Mouse (Mus musculus) kidney, embryonic 14.5 days (tissue): ENCODE measurements around the gene Sac3d1. TPM values are rescaled to one million over a fixed set of nuclear protein-coding genes. Genes with fewer than 3 reads are reported as not detected.
"Not testable (repeated sequence)": the region's sequence is repeated elsewhere in the genome, so short reads cannot be mapped to it uniquely, and the experiment has no call there.

Experiments
- ATAC-seq: fragments of 200-750 bp; cut with Nextera tagmentation; 2 replicates; pipeline ENCODE4 v1.8.0; 2017; ENCODE audit warnings: moderate number of reproducible peaks, mild to moderate bottlenecking, moderate TSS enrichment, moderate library complexity; ENCODE audit not compliant: low FRiP score, low TSS enrichment
- H3K27ac ChIP-seq: fragments of 300-500 bp; sonication (generic); 2 replicates; pipeline ENCODE4 v1.5.1; 2014; ENCODE audit warnings: low read depth, mild to moderate bottlenecking, low read length, moderate library complexity, mixed read lengths
- H3K27me3 ChIP-seq: fragments of 300-500 bp; sonication (generic); 2 replicates; pipeline ENCODE4 v1.6.1; 2014; ENCODE audit warnings: mild to moderate bottlenecking, low read length; ENCODE audit not compliant: control insufficient read depth, insufficient read depth
- H3K36me3 ChIP-seq: fragments of 300-500 bp; sonication (generic); 2 replicates; pipeline ENCODE4 v1.6.1; 2014; ENCODE audit warnings: low read length, mixed read lengths; ENCODE audit not compliant: control insufficient read depth, insufficient read depth
- H3K4me1 ChIP-seq: fragments of 300-500 bp; sonication (generic); 2 replicates; pipeline ENCODE4 v1.6.1; 2014; ENCODE audit warnings: low read length, mixed read lengths; ENCODE audit not compliant: control insufficient read depth, insufficient read depth
- H3K4me2 ChIP-seq: fragments of 300-500 bp; sonication (generic); replicated peaks from 2 replicates; pipeline ENCODE4 v1.6.1; 2014; ENCODE audit warnings: low read depth, mild to moderate bottlenecking, low read length
- H3K4me3 ChIP-seq: fragments of 300-500 bp; sonication (generic); 2 replicates; pipeline ENCODE4 v1.5.1; 2014; ENCODE audit warnings: mild to moderate bottlenecking, low read length
- H3K9ac ChIP-seq: fragments of 300-500 bp; sonication (generic); 2 replicates; pipeline ENCODE4 v1.6.1; 2014; ENCODE audit warnings: low read depth, mild to moderate bottlenecking, low read length, moderate library complexity
- H3K9me3 ChIP-seq: fragments of 300-500 bp; sonication (generic); 2 replicates; pipeline ENCODE4 v1.6.1; 2016; ENCODE audit warnings: low read length; ENCODE audit not compliant: control insufficient read depth
- WGBS: fragments of 180-500 bp; shearing (Covaris S2); extraction: QIAGEN DNeasy Blood & Tissue Kit; methylation state at CpG from one replicate; pipeline ENCODE4 v1.1.7; 2014; 5-methylcytosine and 5-hydroxymethylcytosine counted together
- polyA plus RNA-seq: library from polyadenylated mRNA; unstranded; fragments of >200 nt; fragmentation: Nextera tagmentation; extraction: Ambion mirVana; gene quantifications from 2 replicates; pipeline ENCODE4 v1.2.1, GENCODE M21; 2014

Gene Sac3d1
- polyA plus RNA-seq, 1 experiment from 2014 or later: 56.1 TPM

DNA sequence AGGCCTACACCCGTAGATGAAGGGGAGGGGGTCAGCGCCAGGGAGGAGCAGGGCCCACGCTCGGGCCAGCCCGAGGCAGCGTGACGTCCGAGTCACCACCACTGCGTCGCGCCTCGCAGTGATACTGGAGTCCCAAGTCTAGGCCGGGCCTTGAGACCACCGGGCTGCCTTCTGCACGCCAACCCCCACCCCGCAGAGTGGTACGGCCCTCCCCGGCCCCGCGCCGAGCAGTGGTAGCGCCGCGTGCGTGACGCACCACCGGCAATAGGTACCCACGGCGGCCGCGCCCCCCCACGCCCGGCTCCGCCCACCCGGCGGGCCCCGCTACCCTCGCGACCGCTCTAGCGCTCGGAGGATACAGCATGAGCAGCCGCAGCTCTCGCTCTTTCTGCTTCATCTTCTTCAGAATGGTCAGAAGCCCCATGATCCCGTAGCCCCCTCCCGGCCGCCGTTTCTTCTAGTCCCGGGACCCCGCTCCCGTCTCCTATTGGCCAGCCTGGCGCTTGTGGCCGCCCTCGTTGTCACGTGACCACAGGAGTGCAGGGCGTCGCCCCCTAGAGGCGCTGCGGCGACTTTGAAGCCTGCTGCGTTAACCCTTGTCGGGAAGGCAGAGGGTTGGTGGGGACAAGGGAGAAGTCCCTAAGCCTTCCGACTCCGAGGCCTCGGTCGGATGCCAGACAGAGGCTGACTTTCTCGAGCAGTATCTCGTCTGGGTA lies 22.4 kb upstream of the Sac3d1 start, which contains the start of gene Batf2:
Gene Batf2 (plus strand): TSS at position 306 of the 716 bp plus-strand sequence.
- Histone ChIP-seq H3K27ac (peak within 1 kb of the TSS; percentile 93), H3K4me3 (peak within 1 kb of the TSS; percentile 63), H3K9me3 (no peaks in the 10 kb centered on the region), H3K4me1 (0 out of 2 replicates have a peak, but pooled peaks cover 5% of the 10 kb centered on the region), H3K4me2 (peak within 1 kb of the TSS; percentile 84), H3K9ac (peak within 1 kb of the TSS; percentile 75), H3K27me3 (no peaks in the 10 kb centered on the region), H3K36me3 (peaks cover 4% of the 10 kb centered on the region; the same call in 1 of the 2 replicates)
- ATAC-seq: peak; percentile 95
- under 1% methylated on average over 67 of the region's 68 CpGs for WGBS

DNA sequence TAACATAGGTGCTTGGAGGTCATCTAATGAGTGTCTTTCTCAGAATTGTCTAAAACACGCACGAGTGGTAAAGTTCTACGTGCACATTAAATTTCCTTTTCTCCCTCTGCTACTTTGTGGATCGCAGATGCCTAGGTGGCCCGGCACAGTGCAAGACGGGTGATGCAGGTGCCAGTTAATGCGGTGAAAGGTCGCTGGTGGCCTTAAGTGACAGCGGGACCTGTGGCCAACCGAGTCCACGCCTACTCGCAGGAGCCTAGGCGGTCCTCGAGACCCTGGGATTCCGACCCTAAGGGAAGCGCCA lies 21.9 kb upstream of the Sac3d1 start:
- Histone ChIP-seq H3K9ac (peak overlapping the region; percentile 75), H3K27ac (peak overlapping the region; percentile 93), H3K4me3 (peak overlapping the region; percentile 63), H3K4me2 (peak overlapping the region; percentile 84), H3K36me3 (peaks cover 9% of the 10 kb centered on the region; the same call in 1 of the 2 replicates), H3K27me3 (no peaks in the 10 kb centered on the region), H3K4me1 (0 out of 2 replicates have a peak, but pooled peaks cover 5% of the 10 kb centered on the region), H3K9me3 (no peaks in the 10 kb centered on the region)
- WGBS: 6% methylated on average over 16 of the region's 16 CpGs
- no peak for ATAC-seq

DNA sequence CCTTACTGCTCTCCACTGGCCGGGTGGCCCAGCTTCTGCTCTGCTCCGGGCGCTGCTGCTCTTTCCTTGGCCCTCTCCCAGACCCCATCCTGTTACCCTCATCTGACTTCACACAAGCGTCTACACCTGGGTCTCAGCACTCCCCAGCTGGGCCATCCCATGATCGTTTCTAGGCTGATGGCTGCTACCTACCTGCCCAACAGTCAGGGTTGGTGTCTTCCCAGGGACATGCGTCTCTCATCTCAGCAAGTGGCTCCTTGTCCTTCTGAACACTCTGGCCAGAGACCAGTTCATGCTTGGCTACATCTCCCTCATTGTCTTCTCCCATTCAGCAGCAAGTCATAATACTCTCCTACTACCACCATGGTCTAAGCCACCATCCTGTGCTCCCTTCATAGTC lies 21.3 kb upstream of the Sac3d1 start:
- no peak overlapping the region for H3K4me3 ChIP-seq
- peak overlapping the region; percentile 84 for H3K4me2 ChIP-seq
- no peak overlapping the region for H3K27ac ChIP-seq
- peaks cover 14% of the 10 kb centered on the region for H3K36me3 ChIP-seq
- ATAC-seq: no peak
- peak overlapping the region; percentile 75; the same call in 1 of the 2 replicates for H3K9ac ChIP-seq
- H3K4me1 ChIP-seq: 0 out of 2 replicates have a peak, but pooled peaks cover 5% of the 10 kb centered on the region
- 91% methylated on average over 6 of the region's 6 CpGs for WGBS
- no peaks in the 10 kb centered on the region for H3K9me3 ChIP-seq
- H3K27me3 ChIP-seq: no peaks in the 10 kb centered on the region

DNA sequence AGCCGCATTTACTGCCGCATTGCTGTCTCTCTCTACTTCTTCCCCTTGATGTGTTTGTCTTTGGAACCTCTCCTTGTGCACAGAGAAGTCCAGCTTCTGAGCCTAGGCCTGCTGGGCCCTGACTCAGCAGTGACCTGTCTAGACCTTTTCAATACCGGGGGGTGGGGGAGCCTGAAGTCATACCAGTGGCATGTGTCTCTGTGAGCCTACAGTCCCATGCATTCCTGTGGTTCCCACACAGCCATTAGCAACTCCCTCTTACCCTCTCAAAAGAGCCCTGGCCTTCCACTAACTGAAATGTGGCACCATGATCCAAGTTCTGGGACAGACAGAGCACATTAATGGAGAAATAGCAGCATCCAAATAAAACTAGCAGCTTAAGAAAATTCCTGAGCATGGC lies 17.9 kb upstream of the Sac3d1 start:
- WGBS: 88% methylated on average over 3 of the region's 3 CpGs
- ATAC-seq: no peak
- Histone ChIP-seq H3K4me3 (no peak overlapping the region), H3K4me2 (no peak overlapping the region), H3K27me3 (no peaks in the 10 kb centered on the region), H3K9ac (no peak overlapping the region), H3K36me3 (peaks cover 16% of the 10 kb centered on the region), H3K9me3 (no peaks in the 10 kb centered on the region), H3K27ac (no peak overlapping the region), H3K4me1 (0 out of 2 replicates have a peak, but pooled peaks cover 5% of the 10 kb centered on the region)

DNA sequence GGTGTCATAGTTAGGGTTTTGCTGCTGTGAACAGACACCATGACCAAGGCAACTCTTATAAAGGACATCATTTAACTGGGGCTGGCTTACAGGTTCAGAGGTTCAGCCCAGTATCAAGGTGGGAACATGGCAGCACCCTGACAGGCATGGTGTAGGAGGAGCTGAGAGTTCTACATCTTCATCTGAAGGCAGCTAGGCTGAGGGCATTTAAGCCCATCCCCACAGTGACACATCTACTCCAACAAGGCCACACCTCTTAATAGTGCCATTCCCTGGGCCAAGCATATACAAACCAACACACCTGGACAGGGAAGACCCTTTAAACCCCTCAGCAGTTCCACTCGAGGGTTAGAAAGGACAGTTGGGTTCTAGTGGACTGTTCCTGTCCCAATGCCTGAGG lies 14.7 kb upstream of the Sac3d1 start:
- H3K9me3 ChIP-seq, H3K4me1 ChIP-seq, H3K4me2 ChIP-seq, H3K9ac ChIP-seq, ATAC-seq, H3K27me3 ChIP-seq, H3K27ac ChIP-seq, H3K4me3 ChIP-seq: not testable (repeated sequence)
- 60% methylated on average over 1 of the region's 1 CpGs for WGBS
- H3K36me3 ChIP-seq: peaks cover 12% of the 10 kb centered on the region

DNA sequence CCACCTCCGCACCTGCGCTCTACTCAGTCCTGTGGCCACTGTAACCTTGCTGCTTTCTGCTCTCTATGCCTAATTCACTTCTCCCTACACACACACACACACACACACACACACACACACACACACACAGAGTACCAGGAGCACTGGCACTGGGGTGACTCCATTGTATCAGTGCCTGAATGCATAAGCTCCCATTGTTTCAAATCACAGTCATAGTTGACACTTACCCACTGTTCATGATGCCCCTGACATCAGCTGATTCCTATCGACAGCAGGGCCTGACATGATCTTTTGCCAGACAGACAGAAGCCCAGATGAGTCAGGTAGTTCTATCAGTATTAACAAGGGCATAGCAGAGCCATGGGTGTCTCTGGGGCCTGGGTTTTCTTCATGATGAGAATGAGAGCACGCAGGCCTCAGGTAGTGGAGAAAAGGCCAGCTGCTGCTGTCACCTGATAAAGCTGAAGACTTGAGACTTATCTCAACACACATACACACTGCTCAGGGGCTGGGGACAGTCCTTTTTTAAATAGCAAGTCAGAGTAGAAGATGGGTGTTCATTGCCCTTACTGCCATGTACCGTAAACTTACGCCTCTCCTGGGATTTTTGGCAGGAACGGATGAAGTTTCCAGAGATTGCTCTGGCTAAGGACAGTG lies 13.8 kb upstream of the Sac3d1 start:
- H3K4me3 ChIP-seq: no peak overlapping the region
- 82% methylated on average over 7 of the region's 7 CpGs for WGBS
- H3K27me3 ChIP-seq: no peaks in the 10 kb centered on the region
- H3K9ac ChIP-seq: no peak overlapping the region
- no peak for ATAC-seq
- H3K9me3 ChIP-seq: no peaks in the 10 kb centered on the region
- H3K36me3 ChIP-seq: peaks cover 12% of the 10 kb centered on the region
- H3K27ac ChIP-seq: no peak overlapping the region
- H3K4me2 ChIP-seq: no peak overlapping the region
- no peaks in the 10 kb centered on the region for H3K4me1 ChIP-seq

DNA sequence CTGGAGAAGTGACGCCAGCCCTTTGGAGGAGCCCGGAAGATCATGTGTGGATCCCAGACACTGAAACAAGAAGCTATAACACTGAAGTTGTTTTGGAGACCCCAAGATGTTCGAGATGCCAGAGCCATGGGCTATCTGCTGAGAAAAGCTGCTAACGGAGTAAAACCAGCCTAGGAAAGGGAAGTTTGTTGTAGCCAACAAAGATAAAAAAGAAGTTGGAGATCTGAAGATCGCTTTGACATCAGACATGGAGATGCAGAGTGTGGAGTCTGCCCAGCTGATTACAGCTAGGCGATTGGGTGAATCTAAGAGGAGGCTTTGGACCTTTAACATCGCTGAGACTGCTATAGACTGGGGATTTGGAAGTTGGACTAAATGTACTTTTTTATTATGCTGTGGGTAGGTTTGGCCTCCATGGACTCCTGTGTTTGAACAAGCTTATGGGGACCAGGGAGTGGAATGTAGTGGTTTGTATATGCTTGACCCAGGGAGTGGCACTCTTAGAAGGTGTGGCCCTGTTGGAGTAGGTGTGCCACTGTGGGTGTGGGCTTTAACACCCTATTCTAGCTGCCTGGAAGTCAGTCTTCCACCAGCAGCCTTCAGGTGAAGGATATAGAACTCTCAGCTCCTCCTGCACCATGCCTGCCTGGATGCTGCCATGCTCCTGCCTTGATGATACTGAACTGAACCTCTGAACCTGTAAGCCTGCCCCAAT lies 12.1 kb upstream of the Sac3d1 start:
- ATAC-seq, H3K4me2 ChIP-seq, H3K27ac ChIP-seq, H3K4me1 ChIP-seq, H3K9me3 ChIP-seq, H3K27me3 ChIP-seq, H3K4me3 ChIP-seq, H3K36me3 ChIP-seq, H3K9ac ChIP-seq: not testable (repeated sequence)
- WGBS: 78% methylated on average over 7 of the region's 7 CpGs

DNA sequence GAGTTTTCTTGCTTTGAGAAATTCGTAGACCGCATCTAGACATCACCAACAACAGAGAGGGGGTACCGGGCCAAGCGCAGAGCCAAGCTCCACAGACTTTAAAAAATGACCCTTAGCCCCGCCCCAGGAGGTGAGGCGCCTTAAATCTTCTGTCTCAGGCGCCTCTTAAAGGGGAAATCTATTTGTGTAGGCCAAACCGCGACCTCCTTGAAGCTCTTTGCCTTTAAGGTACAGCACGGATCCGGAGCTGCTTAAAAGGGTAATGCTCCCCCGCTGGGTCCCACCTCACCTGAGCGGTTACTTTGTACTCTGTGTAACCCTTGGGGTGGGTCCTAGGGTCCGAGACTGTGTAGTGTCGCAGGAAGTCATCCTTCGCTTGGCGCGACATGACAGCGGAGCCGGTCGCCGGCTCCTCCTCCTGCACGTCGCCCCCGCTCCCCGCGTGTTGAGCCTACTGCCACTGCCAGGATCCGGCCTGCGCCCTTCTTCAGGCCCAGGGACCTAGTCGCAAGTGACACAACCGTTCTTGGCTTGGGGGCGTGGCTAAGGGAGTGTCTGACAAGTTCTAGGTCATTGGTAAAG lies 9.4 kb upstream of the Sac3d1 start, which contains the start of gene Snx15:
Gene Snx15 (minus strand): TSS at position 545 of the 582 bp plus-strand sequence.
- no peaks in the 10 kb centered on the region for H3K4me1 ChIP-seq
- WGBS: under 1% methylated on average over 32 of the region's 32 CpGs
- H3K9ac ChIP-seq: peak within 1 kb of the TSS; percentile 58; the same call in 1 of the 2 replicates
- peak within 1 kb of the TSS; percentile 82; the same call in 1 of the 2 replicates for H3K27ac ChIP-seq
- H3K9me3 ChIP-seq: no peaks in the 10 kb centered on the region
- ATAC-seq: peak; percentile 95
- no peaks in the 10 kb centered on the region for H3K27me3 ChIP-seq
- H3K4me3 ChIP-seq: peak within 1 kb of the TSS; percentile 43
- H3K36me3 ChIP-seq: no peaks in the 10 kb centered on the region
- peak within 1 kb of the TSS; percentile 46 for H3K4me2 ChIP-seq
